Mouse (Mus musculus) lung, postnatal 0 days (tissue): ENCODE data around the gene Tiparp.

ENCODE experiments used
- CTCF ChIP-seq: IDR thresholded peaks from 2 replicates; pipeline ENCODE4 v1.5.1; 2016; ENCODE audit warnings: antibody characterized with exemption, mild to moderate bottlenecking
- EP300 ChIP-seq: IDR thresholded peaks from 2 replicates; pipeline ENCODE4 v1.6.1; 2016; ENCODE audit warnings: antibody characterized with exemption, mild to moderate bottlenecking, control low read depth

- TF ChIP-seq CTCF (no peak), EP300 (peak; percentile 71)
Measured at GRCm38 (mm10) chr3:65573516-65573915, 45.3 kb downstream of the Tiparp start.
